8 mouse cellular contexts compared by ENCODE assay signal in the genomic region with DNA sequence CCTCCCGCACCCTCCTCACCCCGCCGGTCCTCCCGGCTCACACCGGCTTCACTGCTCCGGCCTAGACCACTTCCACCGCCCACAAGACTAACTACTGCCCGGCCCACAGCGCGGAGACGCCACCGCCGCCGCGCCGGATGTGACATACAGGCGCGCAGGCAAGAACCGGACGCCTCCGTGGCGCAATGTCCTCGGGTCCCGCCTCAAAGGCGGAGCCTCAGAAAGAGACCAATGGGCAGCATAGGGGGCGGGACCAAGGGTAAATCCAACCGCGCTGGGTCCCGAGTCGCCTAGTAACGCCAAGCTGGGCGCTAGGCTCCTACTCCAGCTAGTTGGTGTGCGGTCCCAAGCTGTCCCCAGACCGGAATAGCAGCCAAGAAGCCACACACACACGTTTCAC. TPM values are rescaled to one million over a fixed set of nuclear protein-coding genes. Genes with fewer than 3 reads are reported as not detected.
DNase-seq lines count a peak whose midpoint lies in the region; ATAC-seq lines count a peak whose summit lies in the region.

Gene Zbtb48, minus strand, starts transcription at position 148 of the 400 bp plus-strand sequence.

- H3K4me1 ChIP-seq in intestine, embryonic 14.5 days (replicated peaks; ENCODE audit: control insufficient read depth, insufficient read depth, low read length), result peaks cover 29% of the 10 kb centered on the region

- no peaks in the 10 kb centered on the region for H3K27me3 ChIP-seq in intestine, embryonic 14.5 days (replicated peaks; ENCODE audit: control insufficient read depth, insufficient read depth, low read length)

- WGBS in intestine, embryonic 14.5 days, result 0% methylated on average over 35 of the region's 35 CpGs

- intact Hi-C loops in left cerebral cortex, postnatal 14 days (cut with DNase I), result no loop called here

- peak within 1 kb of the TSS; percentile 69 for H3K4me3 ChIP-seq in intestine, embryonic 14.5 days (ENCODE audit: low read depth, low read length)

- DNase-seq in adrenal gland, adult 18-20 months (ENCODE audit: low spot score in 2 of 2), result peak; percentile 92
- peak; percentile 100 for DNase-seq in embryo, embryonic 11 days
- DNase-seq in gastrocnemius, postnatal 25 days, result peak; percentile 96
- DNase-seq in intestine, embryonic 14.5 days (ENCODE audit: low spot score), result peak; percentile 92
- peak; percentile 98 to 99 for DNase-seq in left cerebral cortex, postnatal 14 days (ENCODE audit: low spot score in 2 of 2)
- DNase-seq in mesoderm, embryonic 11.5 days (ENCODE audit: low read depth, low spot score), result peak; percentile 96
- DNase-seq in right cerebral cortex, postnatal 36 days (ENCODE audit: low spot score in 2 of 2), result peak; percentile 97
- DNase-seq in yolk sac, embryonic 10.5 days (ENCODE audit: low spot score), result peak; percentile 96

- no peaks in the 10 kb centered on the region for H3K9me3 ChIP-seq in intestine, embryonic 14.5 days (ENCODE audit: control insufficient read depth, low read length)

- peak within 1 kb of the TSS; percentile 64; the same call in 1 of the 2 replicates for H3K27ac ChIP-seq in intestine, embryonic 14.5 days (ENCODE audit: low read depth)

- H3K9ac ChIP-seq in intestine, embryonic 14.5 days (ENCODE audit: low read length), result peak within 1 kb of the TSS; percentile 69

- peak; percentile 97 for ATAC-seq in intestine, embryonic 14.5 days (replicated peaks; ENCODE audit: low FRiP score, low TSS enrichment, low read depth)

- H3K4me2 ChIP-seq in intestine, embryonic 14.5 days (ENCODE audit: low read length), result peak within 1 kb of the TSS; percentile 97

- peaks cover 23% of the 10 kb centered on the region for H3K36me3 ChIP-seq in intestine, embryonic 14.5 days (ENCODE audit: control insufficient read depth, insufficient read depth, low read length)

RNA-seq across cellular contexts. Expression of gene Zbtb48, which starts in this region (rescaled TPM):
- total RNA-seq in adrenal gland, adult 18-20 months (2021), result 1 to 10 TPM; 8.3 to 8.9 TPM
- total RNA-seq in gastrocnemius, postnatal 25 days (2021), result 1 to 10 TPM; 2.5 TPM
- 16.3 and 28.0 TPM in 2 replicates for polyA plus RNA-seq in intestine, embryonic 14.5 days (2014; fragmentation: Nextera tagmentation; extraction: Ambion mirVana)
- total RNA-seq in left cerebral cortex, postnatal 14 days (2021), result 10 to 100 TPM; 11.5 to 13.2 TPM

Comparison
In these comparisons a context has a peak if more than half of its experiments do, and no peak if none do; other contexts are left out.
1. Peak in every context shown above with its lines: DNase-seq, ATAC-seq, H3K4me3 ChIP-seq and H3K27ac ChIP-seq.